Mouse (Mus musculus): ENCODE data around the gene Cd180. TPM values are rescaled to one million over a fixed set of nuclear protein-coding genes. Genes with fewer than 3 reads are reported as not detected.
A peak's percentile ranks its signal among the peaks of the same experiment; 100 is the strongest.
"Not testable (repeated sequence)": the region's sequence is repeated elsewhere in the genome, so short reads cannot be mapped to it uniquely, and the experiment has no call there.

The Cd180 gene
- total RNA-seq, 2 experiments from 2014 or later = 1.1 to 2.0 TPM

GRCm38 (mm10) chr13:102677602-102678001 lies 15.8 kb upstream of the Cd180 start:
- DNase-seq = not testable (repeated sequence)

GRCm38 (mm10) chr13:102678482-102678881 lies 14.9 kb upstream of the Cd180 start:
- peak; percentile 74 to 80 for DNase-seq

- no peak for DNase-seq
Observed at GRCm38 (mm10) chr13:102684890-102685289, 8.5 kb upstream of the Cd180 start.

- DNase-seq = no peak
Observed at GRCm38 (mm10) chr13:102688121-102688520, 5.2 kb upstream of the Cd180 start.

GRCm38 (mm10) chr13:102689201-102690090 lies 3.9 kb upstream of the Cd180 start:
- DNase-seq = no peak

- no peak for DNase-seq
Observed at GRCm38 (mm10) chr13:102690184-102690583, 3.2 kb upstream of the Cd180 start.

GRCm38 (mm10) chr13:102691408-102692150 lies 1.8 kb upstream of the Cd180 start:
- no peak for DNase-seq

GRCm38 (mm10) chr13:102694154-102694553 lies 796 bp downstream of the Cd180 start:
- DNase-seq = no peak

GRCm38 (mm10) chr13:102695121-102695905 lies 2.0 kb downstream of the Cd180 start:
- DNase-seq = no peak

GRCm38 (mm10) chr13:102698335-102698734 lies 5.0 kb downstream of the Cd180 start:
- DNase-seq = no peak

GRCm38 (mm10) chr13:102698751-102699323 lies 5.5 kb downstream of the Cd180 start:
- peak; percentile 79 to 84 for DNase-seq

GRCm38 (mm10) chr13:102700176-102700575 lies 6.8 kb downstream of the Cd180 start:
- no peak for DNase-seq

- no peak for DNase-seq
Observed at GRCm38 (mm10) chr13:102700744-102701143, 7.4 kb downstream of the Cd180 start.

GRCm38 (mm10) chr13:102716973-102717372 lies 23.6 kb downstream of the Cd180 start:
- DNase-seq = no peak

- no peak for DNase-seq
Observed at GRCm38 (mm10) chr13:102725416-102725815, 32.1 kb downstream of the Cd180 start.

GRCm38 (mm10) chr13:102725906-102726305 lies 32.5 kb downstream of the Cd180 start:
- DNase-seq = no peak

- peak in 1 of 2 experiments; percentile 33 for DNase-seq
Observed at GRCm38 (mm10) chr13:102726876-102727275, 33.5 kb downstream of the Cd180 start.

- no peak for DNase-seq
Observed at GRCm38 (mm10) chr13:102728035-102728434, 34.7 kb downstream of the Cd180 start.

GRCm38 (mm10) chr13:102728951-102729350 lies 35.6 kb downstream of the Cd180 start:
- not testable (repeated sequence) for DNase-seq

- DNase-seq = no peak
Observed at GRCm38 (mm10) chr13:102733063-102733462, 39.7 kb downstream of the Cd180 start.

GRCm38 (mm10) chr13:102737811-102738210 lies 44.5 kb downstream of the Cd180 start:
- peak; percentile 31 to 41 for DNase-seq

Measured in adrenal gland, postnatal 36 days (tissue).